Mouse (Mus musculus) ES-E14 (cell line): ENCODE data around the gene Dnajc4.

Source experiments
- CHD2 ChIP-seq: IDR thresholded peaks from 2 replicates; pipeline ENCODE4 v1.6.1; 2014; ENCODE audit warnings: mild to moderate bottlenecking, low read depth, low read length, inconsistent platforms
- HCFC1 ChIP-seq: IDR thresholded peaks from 2 replicates; pipeline ENCODE4 v1.6.1; 2012; ENCODE audit warnings: low read length, inconsistent platforms, borderline replicate concordance; ENCODE audit not compliant: insufficient read depth

DNA sequence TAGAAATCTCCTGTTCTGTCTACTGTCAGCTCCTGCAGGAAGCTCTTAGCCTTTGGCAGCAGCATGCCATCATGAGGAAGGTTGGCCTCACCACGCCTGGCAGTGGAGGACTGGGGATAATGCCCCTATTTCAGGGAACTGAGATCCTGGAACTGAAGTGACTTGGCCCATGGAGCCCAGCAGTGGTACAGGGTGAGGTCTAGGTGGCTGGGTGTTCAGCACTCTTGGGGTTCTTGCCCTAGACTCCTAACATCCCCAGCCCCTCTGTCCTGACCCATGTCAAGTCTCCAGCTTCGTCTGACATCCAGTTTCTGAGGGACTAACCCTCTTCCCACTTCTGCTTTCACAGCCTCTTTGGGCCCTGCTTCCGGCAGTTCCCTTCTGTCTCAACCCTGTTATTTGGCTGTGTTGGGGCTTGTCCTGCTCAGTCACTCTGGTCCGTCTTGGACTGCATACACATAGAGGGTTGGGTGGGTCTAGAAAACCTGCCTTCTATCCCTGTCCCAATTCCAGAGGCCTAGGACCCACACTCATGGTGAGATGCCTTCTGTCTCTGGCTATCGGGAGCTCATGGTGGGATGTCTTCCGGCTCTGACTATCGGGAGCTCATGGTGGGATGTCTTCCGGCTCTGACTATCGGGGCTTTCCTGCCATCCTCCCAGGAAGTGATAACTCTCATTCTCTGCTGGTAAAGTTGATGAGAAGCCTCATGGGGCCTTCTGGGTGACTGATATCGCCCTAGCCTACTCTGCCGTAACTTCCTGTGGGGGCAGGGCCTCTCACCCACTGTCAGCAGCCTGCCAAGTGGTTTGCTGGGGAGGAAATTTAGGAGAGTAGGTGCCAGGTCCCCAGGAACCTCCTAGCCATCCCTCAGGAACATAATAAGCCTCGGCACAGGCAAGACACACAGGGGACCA, 25.4 kb upstream of the Dnajc4 start:
- TF ChIP-seq HCFC1 (no peak), CHD2 (no peak)
